Mouse (Mus musculus): ENCODE data around the gene Dbn1.

Gene Dbn1

GRCm38 (mm10) chr13:55510668-55511491, 23.0 kb upstream of the Dbn1 start:
- no peak for DNase-seq (ENCODE audit: low spot score)

GRCm38 (mm10) chr13:55510332-55510667, 22.4 kb upstream of the Dbn1 start:
- DNase-seq (ENCODE audit: low spot score) = no peak

- no peak for DNase-seq (ENCODE audit: low spot score)
Observed at GRCm38 (mm10) chr13:55508531-55508930, 20.6 kb upstream of the Dbn1 start.

- DNase-seq (ENCODE audit: low spot score) = no peak
Observed at GRCm38 (mm10) chr13:55507877-55508276, 20.0 kb upstream of the Dbn1 start.

GRCm38 (mm10) chr13:55506697-55507096, 18.8 kb upstream of the Dbn1 start:
- DNase-seq (ENCODE audit: low spot score) = no peak

GRCm38 (mm10) chr13:55505810-55506209, 17.9 kb upstream of the Dbn1 start:
- DNase-seq (ENCODE audit: low spot score) = no peak

GRCm38 (mm10) chr13:55504390-55504789, 16.5 kb upstream of the Dbn1 start:
- no peak for DNase-seq (ENCODE audit: low spot score)

GRCm38 (mm10) chr13:55502405-55502804, 14.5 kb upstream of the Dbn1 start:
- no peak for DNase-seq (ENCODE audit: low spot score)

GRCm38 (mm10) chr13:55500575-55500974, 12.7 kb upstream of the Dbn1 start:
- DNase-seq (ENCODE audit: low spot score) = no peak

GRCm38 (mm10) chr13:55498906-55499305, 11.0 kb upstream of the Dbn1 start:
- DNase-seq (ENCODE audit: low spot score) = no peak

GRCm38 (mm10) chr13:55496661-55497060, 8.8 kb upstream of the Dbn1 start:
- DNase-seq (ENCODE audit: low spot score) = no peak

- no peak for DNase-seq (ENCODE audit: low spot score)
Observed at GRCm38 (mm10) chr13:55495702-55496101, 7.8 kb upstream of the Dbn1 start.

GRCm38 (mm10) chr13:55494883-55495621, 7.1 kb upstream of the Dbn1 start:
- DNase-seq (ENCODE audit: low spot score) = no peak

- no peak for DNase-seq (ENCODE audit: low spot score)
Observed at GRCm38 (mm10) chr13:55494257-55494656, 6.3 kb upstream of the Dbn1 start.

GRCm38 (mm10) chr13:55486916-55487577, 864 bp downstream of the Dbn1 start:
- no peak for DNase-seq (ENCODE audit: low spot score)

GRCm38 (mm10) chr13:55486029-55486794, 1.7 kb downstream of the Dbn1 start:
- DNase-seq (ENCODE audit: low spot score) = no peak

- no peak for DNase-seq (ENCODE audit: low spot score)
Observed at GRCm38 (mm10) chr13:55484520-55485088, 3.3 kb downstream of the Dbn1 start.

GRCm38 (mm10) chr13:55483593-55483992, 4.3 kb downstream of the Dbn1 start:
- DNase-seq (ENCODE audit: low spot score) = no peak

GRCm38 (mm10) chr13:55483071-55483470, 4.8 kb downstream of the Dbn1 start:
- no peak for DNase-seq (ENCODE audit: low spot score)

GRCm38 (mm10) chr13:55482542-55482941, 5.4 kb downstream of the Dbn1 start:
- no peak for DNase-seq (ENCODE audit: low spot score)

GRCm38 (mm10) chr13:55479929-55480328, 8.0 kb downstream of the Dbn1 start:
- no peak for DNase-seq (ENCODE audit: low spot score)

- DNase-seq (ENCODE audit: low spot score) = no peak
Observed at GRCm38 (mm10) chr13:55479008-55479407, 8.9 kb downstream of the Dbn1 start.

Measured in spleen, adult 12 weeks (tissue).